Mouse (Mus musculus): ENCODE results near the gene Cmas. TPM values are rescaled to one million over a fixed set of nuclear protein-coding genes. Genes with fewer than 3 reads are reported as not detected.

The Cmas gene
- total RNA-seq, 1 experiment from 2014 or later = 33.9 TPM

- DNase-seq = no peak
Measured at GRCm38 (mm10) chr6:142793468-142793867, 37.0 kb downstream of the Cmas start.

- no peak for DNase-seq
Measured at GRCm38 (mm10) chr6:142795087-142795486, 38.6 kb downstream of the Cmas start.

- DNase-seq = no peak
Measured at GRCm38 (mm10) chr6:142795655-142796441, 39.4 kb downstream of the Cmas start.

- no peak for DNase-seq
Measured at GRCm38 (mm10) chr6:142797996-142798395, 41.5 kb downstream of the Cmas start.

GRCm38 (mm10) chr6:142798837-142799236 lies 42.4 kb downstream of the Cmas start:
- no peak for DNase-seq

GRCm38 (mm10) chr6:142799704-142800374 lies 43.4 kb downstream of the Cmas start:
- no peak for DNase-seq

- DNase-seq = no peak
Measured at GRCm38 (mm10) chr6:142801687-142802086, 45.2 kb downstream of the Cmas start.

GRCm38 (mm10) chr6:142802617-142803525 lies 46.4 kb downstream of the Cmas start:
- no peak for DNase-seq

GRCm38 (mm10) chr6:142804402-142804801 lies 47.9 kb downstream of the Cmas start, which contains the start of gene Sult6b2:
Gene Sult6b2, minus strand, starts transcription at chr6:142804502.
- no peak for DNase-seq

- no peak for DNase-seq
Measured at GRCm38 (mm10) chr6:142806326-142806725, 49.8 kb downstream of the Cmas start.

- no peak for DNase-seq
Measured at GRCm38 (mm10) chr6:142809373-142810098, 53.0 kb downstream of the Cmas start.

GRCm38 (mm10) chr6:142810239-142810638 lies 53.8 kb downstream of the Cmas start:
- DNase-seq = no peak

- DNase-seq = no peak
Measured at GRCm38 (mm10) chr6:142812969-142813368, 56.5 kb downstream of the Cmas start.

- no peak for DNase-seq
Measured at GRCm38 (mm10) chr6:142814011-142814410, 57.5 kb downstream of the Cmas start.

GRCm38 (mm10) chr6:142814495-142814921 lies 58.0 kb downstream of the Cmas start:
- DNase-seq = peak; percentile 82

- DNase-seq = no peak
Measured at GRCm38 (mm10) chr6:142815513-142815912, 59.0 kb downstream of the Cmas start.

- DNase-seq = no peak
Measured at GRCm38 (mm10) chr6:142818306-142818705, 61.8 kb downstream of the Cmas start.

GRCm38 (mm10) chr6:142823008-142823787 lies 66.7 kb downstream of the Cmas start:
- DNase-seq = no peak
